Mouse (Mus musculus): ENCODE measurements around the gene Gfm2.

Gfm2 gene

GRCm38 (mm10) chr13:97192649-97193048 is 54.9 kb downstream of the Gfm2 start:
- DNase-seq, result no peak

DNA sequence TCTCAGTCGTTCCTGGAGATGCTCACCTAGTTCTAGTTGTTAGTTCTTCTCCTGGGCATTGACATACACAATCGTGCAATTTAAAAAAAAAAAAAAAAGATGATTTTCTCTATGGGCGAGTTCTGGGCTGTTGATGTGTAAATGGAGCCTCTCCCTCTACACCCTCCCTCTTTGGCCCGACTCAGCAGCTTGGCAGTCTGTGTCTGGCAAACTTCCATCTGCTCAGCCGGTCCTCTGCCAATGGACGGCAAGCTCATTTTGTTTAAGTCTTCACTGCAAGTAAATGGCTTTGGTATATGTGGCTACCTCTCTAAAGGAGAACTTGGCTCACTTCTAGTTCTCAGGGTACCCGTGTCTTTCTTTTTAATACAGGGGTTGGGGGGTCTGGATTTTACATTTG is 55.7 kb downstream of the Gfm2 start:
- no peak for DNase-seq

GRCm38 (mm10) chr13:97196186-97196924 is 58.6 kb downstream of the Gfm2 start:
- DNase-seq, result no peak

- no peak for DNase-seq
These were observed 59.1 kb downstream of the Gfm2 start for GRCm38 (mm10) chr13:97196925-97197218.

- DNase-seq, result peak; percentile 89 to 92
These were observed 60.3 kb downstream of the Gfm2 start, which contains the start of gene Hexb for GRCm38 (mm10) chr13:97197932-97198562. Gene Hexb, minus strand, starts transcription at chr13:97198357.

DNA sequence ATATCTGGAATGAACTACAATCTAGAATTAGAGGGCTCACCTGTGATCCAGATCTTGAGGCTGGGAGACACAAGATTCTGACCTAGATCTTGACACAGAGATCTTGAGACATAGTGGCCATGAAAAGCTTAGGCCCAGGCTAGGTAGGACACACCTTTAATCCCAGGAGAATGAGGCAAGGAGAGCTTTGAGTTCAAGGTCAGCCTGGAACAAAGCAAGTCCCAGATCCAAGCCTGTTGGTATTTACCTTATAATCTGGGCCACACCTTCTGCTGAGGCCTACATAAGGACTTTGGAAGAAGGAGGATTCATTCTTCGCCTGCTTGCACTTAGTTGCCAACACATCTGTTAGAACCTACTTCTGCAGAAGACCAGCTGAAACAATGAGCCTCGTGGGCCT is 61.4 kb downstream of the Gfm2 start:
- no peak for DNase-seq

- no peak for DNase-seq
These were observed 63.3 kb downstream of the Gfm2 start for GRCm38 (mm10) chr13:97201076-97201475.

DNA sequence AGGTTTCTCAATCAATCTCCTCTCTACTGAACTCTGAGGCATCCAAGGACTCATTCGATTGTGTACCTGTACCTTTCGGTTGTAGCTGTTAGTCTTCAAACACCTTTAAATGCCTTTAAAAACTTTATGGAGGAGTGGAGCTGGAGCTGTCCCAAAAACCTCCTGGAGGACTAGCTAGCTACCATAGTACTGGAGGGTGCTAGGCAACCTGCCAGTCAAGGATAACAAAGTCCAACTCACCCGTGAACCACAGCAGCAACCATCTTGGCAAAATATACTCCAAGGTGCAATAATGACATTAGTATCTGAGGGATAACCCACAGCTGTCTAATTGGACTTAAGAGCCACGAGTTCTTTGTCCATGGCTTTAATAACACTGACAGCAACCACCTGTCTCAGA is 64.2 kb downstream of the Gfm2 start:
- DNase-seq, result no peak

DNA sequence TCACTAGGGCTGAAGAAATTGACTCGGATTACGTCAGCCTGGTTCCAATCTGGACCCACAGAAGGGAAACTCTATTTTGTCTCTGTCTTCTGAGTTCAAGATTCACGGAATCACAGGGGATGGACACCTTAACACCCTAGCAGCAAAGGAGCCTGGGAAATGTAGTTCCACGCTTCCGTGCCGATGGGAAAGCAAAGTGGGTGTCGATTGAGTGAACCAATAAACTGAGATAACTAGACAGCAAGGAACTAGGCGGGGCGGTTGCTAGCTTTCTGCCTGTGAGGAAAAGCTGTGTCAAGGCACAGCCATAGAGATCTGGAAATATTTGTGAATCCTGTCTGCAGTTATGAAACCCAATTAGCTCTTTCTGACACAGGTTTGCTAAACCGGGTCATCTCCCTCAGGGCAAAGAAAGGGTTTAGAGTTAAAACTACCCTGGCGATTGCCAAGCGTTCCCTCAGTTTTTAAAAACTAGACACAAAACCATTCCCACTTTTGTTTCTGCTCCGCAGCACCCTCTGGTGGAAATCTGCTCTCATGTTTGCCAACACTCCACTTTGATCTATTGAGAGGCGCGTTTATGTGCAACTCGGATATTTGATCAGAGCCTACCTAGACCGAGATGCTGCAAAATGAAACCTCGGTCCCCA is 67.4 kb downstream of the Gfm2 start:
- DNase-seq, result peak; percentile 79 to 82

DNA sequence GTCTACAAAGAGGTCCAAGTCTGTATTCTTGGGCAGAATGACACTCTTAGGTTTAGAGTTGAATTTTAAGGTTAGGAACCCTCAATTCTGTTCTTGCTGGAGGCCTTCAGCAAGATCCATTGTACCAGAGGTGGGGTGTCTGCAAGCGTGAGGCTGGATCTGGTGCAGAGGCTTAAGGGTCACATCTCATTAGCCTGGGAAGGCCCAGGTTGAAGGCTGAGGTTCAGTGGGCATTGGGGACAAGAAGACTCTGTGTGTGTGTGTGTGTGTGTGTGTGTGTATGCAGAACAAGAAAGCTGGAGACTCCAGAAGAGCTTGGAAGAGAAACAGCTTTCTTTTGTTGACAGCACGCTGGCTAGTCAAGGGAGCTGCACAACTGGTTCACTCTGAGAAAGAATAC is 68.3 kb downstream of the Gfm2 start:
- no peak for DNase-seq

DNA sequence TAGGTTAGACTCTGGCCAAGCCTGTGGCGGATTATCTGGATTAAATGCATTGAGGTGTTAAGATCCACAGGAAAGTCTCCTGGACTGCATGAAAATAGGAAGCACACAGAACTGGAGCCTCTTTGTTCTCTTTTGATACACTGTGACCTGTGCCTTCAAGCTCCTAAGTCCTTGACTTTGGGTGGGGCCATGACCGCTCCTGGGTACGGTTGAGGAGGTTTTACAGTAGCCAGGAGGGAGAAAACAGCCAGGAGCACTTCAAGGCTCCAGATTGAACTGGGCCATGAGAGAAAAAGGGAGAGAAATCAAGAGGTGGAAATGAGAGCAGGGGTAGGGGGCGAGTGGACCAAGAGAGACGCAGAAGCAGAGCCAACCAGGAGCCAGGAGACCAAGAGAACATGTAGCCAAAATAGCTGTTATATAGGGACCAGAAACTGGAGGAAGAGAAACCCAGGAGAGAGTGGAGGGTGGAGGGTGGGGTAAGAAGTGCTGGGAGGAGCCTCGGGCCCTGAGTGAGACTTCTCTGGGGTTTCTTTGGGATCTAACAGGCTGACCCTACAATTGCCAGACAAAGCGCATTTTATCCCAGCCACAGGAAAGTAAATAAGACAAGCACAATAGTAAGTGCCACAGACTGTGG is 69.9 kb downstream of the Gfm2 start:
- no peak for DNase-seq

- peak; percentile 64 to 81 for DNase-seq
These were observed 70.4 kb downstream of the Gfm2 start for GRCm38 (mm10) chr13:97208112-97208478.

- DNase-seq, result no peak
These were observed 70.8 kb downstream of the Gfm2 start for GRCm38 (mm10) chr13:97208500-97209010.

DNA sequence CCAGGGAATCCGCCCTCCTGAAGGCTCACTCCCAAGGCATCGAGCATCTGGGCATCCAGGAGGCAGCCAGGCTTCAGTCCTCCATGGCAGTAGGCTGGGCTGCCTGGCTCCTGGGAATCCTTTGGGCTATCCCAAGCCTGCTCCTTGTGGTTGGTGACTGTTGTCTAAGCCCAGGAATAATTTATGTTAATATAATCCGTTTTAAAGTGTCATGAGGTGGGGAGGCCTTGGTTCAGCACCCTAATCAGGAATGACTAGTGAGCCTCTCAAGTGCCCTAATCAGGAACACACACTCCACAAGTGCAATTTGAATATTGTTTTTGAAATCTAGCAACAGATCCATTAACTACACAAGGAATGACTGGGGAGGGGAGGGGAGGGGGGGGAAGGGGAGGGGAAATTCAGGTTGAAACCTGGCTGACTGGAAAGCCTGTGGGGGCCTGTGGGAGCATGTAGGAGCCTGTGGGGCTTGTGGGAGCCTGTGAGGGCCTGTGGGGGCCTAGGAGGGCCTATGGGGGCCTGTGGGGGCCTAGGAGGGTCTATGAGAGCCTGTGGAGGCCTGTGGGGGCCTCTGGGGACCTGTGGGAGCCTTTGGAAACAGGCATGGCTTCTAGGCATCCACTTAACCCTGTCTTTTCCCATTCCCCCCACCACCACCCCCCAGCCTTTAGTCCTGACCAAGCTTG is 77.0 kb downstream of the Gfm2 start:
- DNase-seq, result no peak

DNA sequence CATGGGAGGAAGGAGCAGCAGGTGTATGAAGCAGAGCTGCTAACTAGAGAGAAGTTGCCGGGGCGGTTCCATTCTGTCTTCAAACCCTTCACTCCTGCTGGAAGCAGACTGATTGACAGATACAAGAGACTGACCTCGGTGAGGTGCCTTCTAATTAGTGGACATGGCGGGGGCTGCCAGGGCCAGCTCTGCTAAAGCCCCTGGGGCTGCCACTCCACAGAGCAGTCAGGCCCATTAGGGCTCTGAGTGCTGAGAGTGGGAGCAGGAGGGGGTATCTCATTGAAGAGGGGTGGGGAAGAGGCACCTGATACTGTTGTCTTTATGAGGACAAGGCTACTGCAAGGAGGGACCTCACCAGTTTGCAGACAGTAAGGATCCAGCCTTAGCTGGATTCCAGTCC is 77.8 kb downstream of the Gfm2 start:
- DNase-seq, result no peak

DNA sequence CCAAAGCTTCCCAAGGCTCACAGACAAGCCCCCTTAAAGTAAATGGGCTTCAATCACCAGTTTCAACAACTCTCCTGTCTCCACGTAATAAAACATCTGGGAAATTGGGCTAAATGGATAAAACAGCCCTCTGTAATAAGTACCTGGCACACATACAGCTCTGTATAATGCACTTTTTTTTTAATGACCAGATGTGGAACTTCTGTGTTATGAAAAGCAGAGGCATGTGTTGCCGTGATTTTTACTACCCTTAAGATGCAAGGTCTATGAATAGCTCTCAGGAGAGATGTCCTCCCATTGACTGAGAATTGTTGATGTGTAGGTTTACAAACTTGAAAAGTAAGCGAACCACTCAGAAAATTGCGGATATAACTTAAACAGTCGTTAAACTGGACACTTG is 78.5 kb downstream of the Gfm2 start:
- DNase-seq, result no peak

DNA sequence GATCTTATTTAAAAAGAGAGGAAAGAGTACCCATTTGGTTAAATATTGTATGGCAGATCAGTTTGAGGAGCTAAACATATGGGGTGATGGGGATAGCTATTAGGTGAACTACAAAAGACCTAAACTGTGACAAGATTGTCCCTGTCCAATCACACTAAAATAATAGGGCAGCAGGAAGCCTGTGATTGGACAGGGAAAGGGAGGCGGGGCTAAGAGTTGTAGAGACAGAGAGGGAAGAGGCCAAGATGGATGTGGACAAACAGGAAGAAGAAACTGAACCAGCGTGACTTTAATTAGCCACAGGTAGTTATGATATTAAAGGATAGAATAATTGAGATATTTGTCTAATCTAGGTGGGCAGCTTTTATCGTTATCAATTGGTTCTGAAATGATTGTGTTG is 82.3 kb downstream of the Gfm2 start:
- no peak for DNase-seq

- no peak for DNase-seq
These were observed 86.1 kb downstream of the Gfm2 start for GRCm38 (mm10) chr13:97223856-97224255.

- DNase-seq, result no peak
These were observed 86.7 kb downstream of the Gfm2 start for GRCm38 (mm10) chr13:97224341-97224982.

DNA sequence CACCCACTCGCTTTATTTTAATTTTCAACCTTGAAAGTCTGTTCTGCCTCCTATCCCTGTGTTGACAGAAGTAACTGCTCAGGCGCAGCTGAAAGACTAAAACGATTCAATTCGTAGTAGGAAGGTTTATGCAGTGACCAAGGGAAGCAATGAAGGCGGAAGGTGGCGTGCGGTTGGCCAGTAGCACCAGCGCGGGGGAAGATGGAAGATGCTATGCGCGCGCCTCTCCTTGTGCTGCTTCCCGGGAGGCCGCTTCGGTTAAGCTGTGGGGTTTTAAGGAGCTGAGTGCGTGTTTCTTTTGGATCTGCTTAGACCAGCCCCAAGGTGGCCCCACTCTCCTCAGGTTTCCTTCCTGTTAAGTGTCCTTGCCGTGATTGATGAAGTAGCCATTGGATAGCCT is 87.4 kb downstream of the Gfm2 start:
- no peak for DNase-seq

- no peak for DNase-seq
These were observed 90.1 kb downstream of the Gfm2 start for GRCm38 (mm10) chr13:97227795-97228194.

GRCm38 (mm10) chr13:97230101-97230500 is 92.4 kb downstream of the Gfm2 start:
- no peak for DNase-seq
